Mouse (Mus musculus): ENCODE data around the gene Tigd3. TPM values are rescaled to one million over a fixed set of nuclear protein-coding genes. Genes with fewer than 3 reads are reported as not detected.
A peak's percentile ranks its signal among the peaks of the same experiment; 100 is the strongest.

Gene Tigd3
- polyA plus RNA-seq, 1 experiment from 2014 or later, result 2.5 TPM

GRCm38 (mm10) chr19:5929634-5930596 is 36.0 kb upstream of the Tigd3 start:
- no peak overlapping the region for H3K4me3 ChIP-seq (replicated peaks)
- peaks cover 27% of the 10 kb centered on the region for H3K4me1 ChIP-seq (replicated peaks)
- H3K27me3 ChIP-seq, result peaks cover 35% of the 10 kb centered on the region
- DNase-seq (no peak), ATAC-seq (ENCODE audit: low read depth) (0 out of 2 replicates have a peak, but pooled peaks have one; percentile 19)
- H3K9me3 ChIP-seq (replicated peaks), result no peaks in the 10 kb centered on the region
- H3K27ac ChIP-seq, result no peak overlapping the region
- no peaks in the 10 kb centered on the region for H3K36me3 ChIP-seq
- H3K9ac ChIP-seq, result no peak overlapping the region
- WGBS (ENCODE audit: insufficient replicate concordance), result 40% methylated on average over 14 of the region's 14 CpGs
- no peak overlapping the region for H3K4me2 ChIP-seq

- Histone ChIP-seq H3K4me3 (replicated peaks) (no peak overlapping the region), H3K27me3 (peaks cover 26% of the 10 kb centered on the region), H3K9me3 (replicated peaks) (no peaks in the 10 kb centered on the region), H3K4me2 (no peak overlapping the region), H3K4me1 (replicated peaks) (peaks cover 38% of the 10 kb centered on the region), H3K27ac (no peak overlapping the region), H3K9ac (no peak overlapping the region), H3K36me3 (no peaks in the 10 kb centered on the region)
- ATAC-seq (ENCODE audit: low read depth), result no peak
- no peak for DNase-seq
- 59% methylated on average over 3 of the region's 3 CpGs for WGBS (ENCODE audit: insufficient replicate concordance)
Measured at GRCm38 (mm10) chr19:5928546-5928945, 34.6 kb upstream of the Tigd3 start.

- Histone ChIP-seq H3K9ac (no peak overlapping the region), H3K4me3 (replicated peaks) (no peak overlapping the region), H3K4me1 (replicated peaks) (peaks cover 42% of the 10 kb centered on the region), H3K4me2 (no peak overlapping the region), H3K27ac (no peak overlapping the region), H3K27me3 (peaks cover 26% of the 10 kb centered on the region), H3K36me3 (no peaks in the 10 kb centered on the region), H3K9me3 (replicated peaks) (no peaks in the 10 kb centered on the region)
- DNase-seq, result no peak
- 67% methylated on average over 6 of the region's 6 CpGs for WGBS (ENCODE audit: insufficient replicate concordance)
- no peak for ATAC-seq (ENCODE audit: low read depth)
Measured at GRCm38 (mm10) chr19:5928104-5928503, 34.2 kb upstream of the Tigd3 start.

- Histone ChIP-seq H3K9ac (no peak overlapping the region), H3K9me3 (replicated peaks) (no peaks in the 10 kb centered on the region), H3K4me1 (replicated peaks) (peaks cover 48% of the 10 kb centered on the region), H3K27me3 (peaks cover 26% of the 10 kb centered on the region), H3K4me3 (replicated peaks) (no peak overlapping the region), H3K36me3 (no peaks in the 10 kb centered on the region), H3K4me2 (no peak overlapping the region), H3K27ac (no peak overlapping the region; the same call in 1 of the 2 replicates)
- ATAC-seq (ENCODE audit: low read depth), result no peak
- 66% methylated on average over 8 of the region's 8 CpGs for whole genome bisulfite sequencing (ENCODE audit: insufficient replicate concordance)
- DNase-seq, result no peak
Measured at GRCm38 (mm10) chr19:5927532-5927931, 33.6 kb upstream of the Tigd3 start.

GRCm38 (mm10) chr19:5927026-5927425 is 33.1 kb upstream of the Tigd3 start:
- 65% methylated on average over 11 of the region's 11 CpGs for WGBS (ENCODE audit: insufficient replicate concordance)
- Histone ChIP-seq H3K36me3 (no peaks in the 10 kb centered on the region), H3K9ac (no peak overlapping the region), H3K4me3 (replicated peaks) (no peak overlapping the region), H3K27me3 (peaks cover 26% of the 10 kb centered on the region), H3K4me2 (no peak overlapping the region), H3K4me1 (replicated peaks) (peaks cover 53% of the 10 kb centered on the region), H3K27ac (no peak overlapping the region), H3K9me3 (replicated peaks) (no peaks in the 10 kb centered on the region)
- no peak for ATAC-seq (ENCODE audit: low read depth)
- DNase-seq, result no peak

GRCm38 (mm10) chr19:5925311-5925855 is 31.4 kb upstream of the Tigd3 start:
- DNase-seq (no peak), ATAC-seq (ENCODE audit: low read depth) (no peak)
- Histone ChIP-seq H3K27me3 (peaks cover 19% of the 10 kb centered on the region), H3K9me3 (replicated peaks) (no peaks in the 10 kb centered on the region), H3K4me1 (replicated peaks) (peaks cover 69% of the 10 kb centered on the region), H3K36me3 (no peaks in the 10 kb centered on the region), H3K4me3 (replicated peaks) (peak overlapping the region; percentile 63), H3K9ac (peak overlapping the region; percentile 50), H3K4me2 (peak overlapping the region; percentile 92), H3K27ac (peak overlapping the region; percentile 36; the same call in 1 of the 2 replicates)
- WGBS (ENCODE audit: insufficient replicate concordance), result 30% methylated on average over 11 of the region's 11 CpGs

GRCm38 (mm10) chr19:5924713-5925093 is 30.8 kb upstream of the Tigd3 start, which contains the start of gene Cdc42ep2:
TSS of gene Cdc42ep2 (minus strand) at chr19:5924816.
- no peaks in the 10 kb centered on the region for H3K36me3 ChIP-seq
- peaks cover 64% of the 10 kb centered on the region for H3K4me1 ChIP-seq (replicated peaks)
- under 1% methylated on average over 18 of the region's 18 CpGs for WGBS (ENCODE audit: insufficient replicate concordance)
- H3K9me3 ChIP-seq (replicated peaks), result no peaks in the 10 kb centered on the region
- peak within 1 kb of the TSS; percentile 76 for H3K27ac ChIP-seq
- H3K4me3 ChIP-seq (replicated peaks), result peak within 1 kb of the TSS; percentile 63
- peak within 1 kb of the TSS; percentile 74 for H3K9ac ChIP-seq
- DNase-seq, result peak; percentile 96
- peak; percentile 89 for ATAC-seq (ENCODE audit: low read depth)
- H3K27me3 ChIP-seq, result peaks cover 19% of the 10 kb centered on the region
- peak within 1 kb of the TSS; percentile 92 for H3K4me2 ChIP-seq

GRCm38 (mm10) chr19:5923990-5924712 is 30.2 kb upstream of the Tigd3 start:
- WGBS (ENCODE audit: insufficient replicate concordance), result under 1% methylated on average over 38 of the region's 38 CpGs

GRCm38 (mm10) chr19:5922963-5923362 is 29.0 kb upstream of the Tigd3 start:
- peak overlapping the region; percentile 92 for H3K4me2 ChIP-seq
- 72% methylated on average over 3 of the region's 3 CpGs for WGBS (ENCODE audit: insufficient replicate concordance)
- peaks cover 7% of the 10 kb centered on the region for H3K36me3 ChIP-seq
- peak overlapping the region; percentile 91 for H3K27ac ChIP-seq
- DNase-seq (no peak), ATAC-seq (ENCODE audit: low read depth) (no peak)
- peaks cover 19% of the 10 kb centered on the region for H3K27me3 ChIP-seq
- H3K9ac ChIP-seq, result peak overlapping the region; percentile 56
- no peaks in the 10 kb centered on the region for H3K9me3 ChIP-seq (replicated peaks)
- H3K4me1 ChIP-seq (replicated peaks), result peaks cover 50% of the 10 kb centered on the region
- H3K4me3 ChIP-seq (replicated peaks), result peak overlapping the region; percentile 38

More at GRCm38 (mm10) chr19:5923990-5924712, 30.2 kb upstream of the Tigd3 start:
- Histone ChIP-seq H3K4me2 (peak overlapping the region; percentile 92), H3K36me3 (no peaks in the 10 kb centered on the region), H3K9ac (peak overlapping the region; percentile 74), H3K27me3 (peaks cover 19% of the 10 kb centered on the region), H3K27ac (peak overlapping the region; percentile 76), H3K9me3 (replicated peaks) (no peaks in the 10 kb centered on the region), H3K4me3 (replicated peaks) (peak overlapping the region; percentile 63), H3K4me1 (replicated peaks) (peaks cover 59% of the 10 kb centered on the region)
- ATAC-seq (ENCODE audit: low read depth), result peak; percentile 35
- peak; percentile 83 for DNase-seq

GRCm38 (mm10) chr19:5922119-5922942 is 28.4 kb upstream of the Tigd3 start:
- H3K27me3 ChIP-seq, result peaks cover 17% of the 10 kb centered on the region
- H3K9ac ChIP-seq, result peak overlapping the region; percentile 56
- DNase-seq (peak; percentile 70), ATAC-seq (ENCODE audit: low read depth) (peak; percentile 80)
- peak overlapping the region; percentile 38 for H3K4me3 ChIP-seq (replicated peaks)
- H3K4me2 ChIP-seq, result peak overlapping the region; percentile 92
- WGBS (ENCODE audit: insufficient replicate concordance), result 21% methylated on average over 15 of the region's 15 CpGs
- no peaks in the 10 kb centered on the region for H3K9me3 ChIP-seq (replicated peaks)
- peak overlapping the region; percentile 91 for H3K27ac ChIP-seq
- peaks cover 50% of the 10 kb centered on the region for H3K4me1 ChIP-seq (replicated peaks)
- H3K36me3 ChIP-seq, result peaks cover 13% of the 10 kb centered on the region
